ENCODE assay signal across 17 mouse cellular contexts in the genomic region with DNA sequence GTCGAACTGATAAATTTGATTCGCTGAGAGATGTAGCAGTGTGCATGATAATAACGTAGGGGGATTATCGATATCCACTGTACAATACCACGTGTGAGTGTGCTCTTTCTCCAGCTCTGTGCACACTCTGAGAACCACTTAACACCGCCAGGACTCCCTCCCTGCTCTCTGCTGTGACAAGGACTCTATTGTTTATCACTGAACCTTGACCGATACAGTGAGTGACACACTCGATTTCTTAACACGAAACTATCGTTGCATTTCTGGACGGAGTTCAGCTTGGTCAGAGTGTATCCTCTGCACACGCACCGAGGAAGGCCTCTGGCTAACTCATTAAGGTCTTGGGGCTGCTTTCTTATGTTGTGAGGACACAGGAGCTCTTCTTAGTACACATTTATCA.
DNase-seq lines count a peak whose midpoint lies in the region; ATAC-seq and TF ChIP-seq lines count a peak whose summit lies in the region.
"Had no signal": no experiment of that assay in that cellular context is flagged by ENCODE, and none has a peak within 500 bp of the region (broad histone marks: within the 10 kb centered on the region; RNA-seq: fewer than 3 reads in every experiment).

No protein-coding gene starts in this region.

- H3K79me2 ChIP-seq in liver, adult 2 months (ENCODE audit: control insufficient read depth, insufficient read depth, low read length) = no peaks in the 10 kb centered on the region

- TF ChIP-seq CTCF in liver, adult 2 months (IDR thresholded peaks at IDR 0.05; ENCODE audit: low read depth, low read length) = no peak
- no peak for TF ChIP-seq CTCF in small intestine, adult 2 months (IDR thresholded peaks at IDR 0.05; ENCODE audit: extremely low read depth, insufficient read length, insufficient replicate concordance, low read depth, low read length)

- H3K4me1 ChIP-seq in liver, adult 2 months (ENCODE audit: control insufficient read depth, insufficient read depth, low read length) = peaks cover 6% of the 10 kb centered on the region; the same call in 1 of the 2 replicates
- peaks cover 6% of the 10 kb centered on the region; the same call in 1 of the 2 replicates for H3K4me1 ChIP-seq in liver, embryonic 11.5 days (replicated peaks; ENCODE audit: control insufficient read depth, insufficient read depth, low read length)
- peaks cover 25% of the 10 kb centered on the region for H3K4me1 ChIP-seq in brown adipose tissue, adult 24 weeks (ENCODE audit: control insufficient read depth, insufficient read depth, insufficient read length, low read length)
- peaks cover 35% of the 10 kb centered on the region for H3K4me1 ChIP-seq in small intestine, adult 2 months (ENCODE audit: control insufficient read depth, insufficient read depth, insufficient read length, low read length)
- no peaks in the 10 kb centered on the region for H3K4me1 ChIP-seq in forebrain, embryonic 11.5 days (replicated peaks; ENCODE audit: control insufficient read depth, insufficient read depth, low read length)

- no peaks in the 10 kb centered on the region for H3K9me3 ChIP-seq in liver, embryonic 11.5 days (ENCODE audit: control insufficient read depth, low read length)
- H3K9me3 ChIP-seq in forebrain, embryonic 11.5 days (ENCODE audit: control insufficient read depth, low read length) = no peaks in the 10 kb centered on the region
- H3K9me3 ChIP-seq: embryonic facial prominence, embryonic 15.5 days; forebrain, embryonic 12.5 days; heart, embryonic 13.5 days; kidney, embryonic 15.5 days; limb, embryonic 12.5 days had no signal

- DNase-seq in liver, adult 2 months (ENCODE audit: extremely low read depth, low read depth, low spot score) = peak; percentile 86
- DNase-seq in liver, embryonic 11.5 days (ENCODE audit: low spot score) = no peak
- peak; percentile 68 for DNase-seq in adrenal gland, postnatal 10 days
- no peak for DNase-seq in cerebellum, adult 8-10 months
- DNase-seq in forebrain, embryonic 11.5 days (ENCODE audit: low spot score) = no peak
- DNase-seq: cerebellum, postnatal 10 days; embryo, embryonic 11 days; gastrocnemius, postnatal 14 days; heart, postnatal 4 days; lung, postnatal 36 days had no signal

- no peak overlapping the region for H3K27ac ChIP-seq in liver, adult 2 months (replicated peaks; ENCODE audit: insufficient read depth, low read depth, low read length)
- no peak overlapping the region for H3K27ac ChIP-seq in liver, embryonic 11.5 days (ENCODE audit: low read depth, low read length)
- peak overlapping the region; percentile 32 for H3K27ac ChIP-seq in brown adipose tissue, adult 24 weeks (replicated peaks; ENCODE audit: low read depth, low read length)
- peak overlapping the region; percentile 79 for H3K27ac ChIP-seq in small intestine, adult 2 months (ENCODE audit: insufficient read depth, low read depth, low read length)
- H3K27ac ChIP-seq in forebrain, embryonic 11.5 days (ENCODE audit: low read depth, low read length) = no peak overlapping the region
- H3K27ac ChIP-seq: embryonic facial prominence, embryonic 15.5 days; forebrain, embryonic 12.5 days; heart, embryonic 13.5 days; kidney, embryonic 15.5 days; limb, embryonic 12.5 days had no signal

- no peaks in the 10 kb centered on the region for H3K36me3 ChIP-seq in liver, adult 2 months (ENCODE audit: control insufficient read depth, insufficient read depth, low read length)
- no peaks in the 10 kb centered on the region for H3K36me3 ChIP-seq in liver, embryonic 11.5 days (ENCODE audit: control insufficient read depth, insufficient read depth, low read length)
- H3K36me3 ChIP-seq in small intestine, adult 2 months (ENCODE audit: control insufficient read depth, insufficient read depth, low read length) = no peaks in the 10 kb centered on the region
- H3K36me3 ChIP-seq in forebrain, embryonic 11.5 days (ENCODE audit: control insufficient read depth, insufficient read depth, low read length) = no peaks in the 10 kb centered on the region
- H3K36me3 ChIP-seq: embryonic facial prominence, embryonic 15.5 days; forebrain, embryonic 12.5 days; heart, embryonic 13.5 days; kidney, embryonic 15.5 days; limb, embryonic 12.5 days had no signal

- TF ChIP-seq POLR2A in liver, adult 2 months (IDR thresholded peaks at IDR 0.05; ENCODE audit: extremely low read depth, insufficient read depth, low read length) = no peak
- no peak for TF ChIP-seq POLR2A in small intestine, adult 2 months (IDR thresholded peaks at IDR 0.05; ENCODE audit: low read depth, low read length)

- H3K4me2 ChIP-seq in liver, embryonic 11.5 days = no peak overlapping the region
- H3K4me2 ChIP-seq in forebrain, embryonic 11.5 days (ENCODE audit: low read depth, low read length, severe bottlenecking) = no peak overlapping the region
- H3K4me2 ChIP-seq: embryonic facial prominence, embryonic 15.5 days; forebrain, embryonic 12.5 days; heart, embryonic 13.5 days; kidney, embryonic 15.5 days; limb, embryonic 12.5 days had no signal

- H3K27me3 ChIP-seq in liver, adult 2 months (ENCODE audit: control insufficient read depth, insufficient read depth, low read length) = no peaks in the 10 kb centered on the region
- H3K27me3 ChIP-seq in liver, embryonic 11.5 days (replicated peaks; ENCODE audit: control insufficient read depth, insufficient read depth, low read length) = no peaks in the 10 kb centered on the region
- no peaks in the 10 kb centered on the region for H3K27me3 ChIP-seq in small intestine, adult 2 months (ENCODE audit: control insufficient read depth, insufficient read depth, low read length)
- no peaks in the 10 kb centered on the region for H3K27me3 ChIP-seq in forebrain, embryonic 11.5 days (ENCODE audit: control insufficient read depth, insufficient read depth, low read length)
- H3K27me3 ChIP-seq: embryonic facial prominence, embryonic 15.5 days; forebrain, embryonic 12.5 days; heart, embryonic 13.5 days; kidney, embryonic 15.5 days; limb, embryonic 12.5 days had no signal

- no peak overlapping the region for H3K9ac ChIP-seq in liver, adult 2 months (ENCODE audit: low read depth, low read length)
- no peak overlapping the region for H3K9ac ChIP-seq in liver, embryonic 11.5 days (ENCODE audit: low read depth, low read length)
- no peak overlapping the region for H3K9ac ChIP-seq in forebrain, embryonic 11.5 days (ENCODE audit: low read length)
- H3K9ac ChIP-seq: embryonic facial prominence, embryonic 15.5 days; forebrain, embryonic 12.5 days; heart, embryonic 13.5 days; kidney, embryonic 15.5 days; limb, embryonic 12.5 days had no signal

- 37% methylated on average over 13 of the region's 13 CpGs for WGBS in liver, adult 2 months
- 77% methylated on average over 13 of the region's 13 CpGs for WGBS in liver, embryonic 11.5 days
- 19% methylated on average over 13 of the region's 13 CpGs for WGBS in small intestine, adult 2 months
- WGBS in forebrain, embryonic 11.5 days = 77% methylated on average over 13 of the region's 13 CpGs

- no peak for ATAC-seq in liver, embryonic 11.5 days (replicated peaks; ENCODE audit: low FRiP score)
- ATAC-seq in forebrain, embryonic 11.5 days (replicated peaks; ENCODE audit: low FRiP score) = no peak

- H3K4me3 ChIP-seq in liver, adult 2 months (ENCODE audit: insufficient read depth, low read depth, low read length) = no peak overlapping the region
- H3K4me3 ChIP-seq in liver, embryonic 11.5 days (ENCODE audit: low read depth, low read length) = no peak overlapping the region
- H3K4me3 ChIP-seq in brown adipose tissue, adult 24 weeks (ENCODE audit: insufficient read depth, low read depth, low read length) = no peak overlapping the region
- no peak overlapping the region for H3K4me3 ChIP-seq in small intestine, adult 2 months (ENCODE audit: low read depth, low read length)
- H3K4me3 ChIP-seq in forebrain, embryonic 11.5 days (ENCODE audit: low read depth, low read length) = no peak overlapping the region
- H3K4me3 ChIP-seq: embryonic facial prominence, embryonic 15.5 days; forebrain, embryonic 12.5 days; heart, embryonic 13.5 days; kidney, embryonic 15.5 days; limb, embryonic 12.5 days had no signal

Comparison
In these comparisons a context has a peak if more than half of its experiments do, and no peak if none do; other contexts are left out.
1. DNase-seq: peak in liver, adult 2 months (single experiment) and adrenal gland, postnatal 10 days (single experiment); none in liver, embryonic 11.5 days (single experiment), cerebellum, adult 8-10 months (single experiment) and forebrain, embryonic 11.5 days (single experiment).
2. H3K27ac ChIP-seq: peak in brown adipose tissue, adult 24 weeks (single experiment) and small intestine, adult 2 months (single experiment); none in liver, adult 2 months (single experiment), liver, embryonic 11.5 days (single experiment) and forebrain, embryonic 11.5 days (single experiment).